Mouse (Mus musculus): ENCODE results near the gene Ttc6. TPM values are rescaled to one million over a fixed set of nuclear protein-coding genes. Genes with fewer than 3 reads are reported as not detected.

The Ttc6 gene
- total and polyA plus RNA-seq, 2 experiments from 2014 or later: 1.1 to 1.3 TPM

- Histone ChIP-seq H3K4me2 (ENCODE audit: low read depth, low read length) (no peak overlapping the region), H3K27me3 (ENCODE audit: insufficient read depth, low read length) (peaks cover 76% of the 10 kb centered on the region), H3K27ac (no peak overlapping the region), H3K36me3 (ENCODE audit: insufficient read depth, low read length) (no peaks in the 10 kb centered on the region), H3K4me3 (ENCODE audit: low read length) (no peak overlapping the region), H3K4me1 (ENCODE audit: insufficient read depth, low read length) (no peaks in the 10 kb centered on the region), H3K9me3 (ENCODE audit: low read length) (no peaks in the 10 kb centered on the region), H3K9ac (replicated peaks; ENCODE audit: low read length) (no peak overlapping the region)
- 1% methylated on average over 10 of the region's 10 CpGs for WGBS
- ATAC-seq (no peak), DNase-seq (ENCODE audit: low spot score) (no peak)
- TF ChIP-seq CTCF (IDR thresholded peaks at IDR 0.05; ENCODE audit: low read depth): no peak
Observed at GRCm38 (mm10) chr12:57539551-57539985, 24.3 kb upstream of the Ttc6 start.

- no peak overlapping the region for H3K9ac ChIP-seq (replicated peaks; ENCODE audit: low read length)
- no peak for TF ChIP-seq CTCF (IDR thresholded peaks at IDR 0.05; ENCODE audit: low read depth)
- no peak overlapping the region for H3K4me2 ChIP-seq (ENCODE audit: low read depth, low read length)
- H3K27ac ChIP-seq: no peak overlapping the region
- WGBS: 7% methylated on average over 6 of the region's 6 CpGs
- H3K9me3 ChIP-seq (ENCODE audit: low read length): no peaks in the 10 kb centered on the region
- no peaks in the 10 kb centered on the region for H3K36me3 ChIP-seq (ENCODE audit: insufficient read depth, low read length)
- ATAC-seq: no peak
- H3K4me3 ChIP-seq (ENCODE audit: low read length): no peak overlapping the region
- 0 out of 2 replicates have a peak, but pooled peaks cover 7% of the 10 kb centered on the region for H3K4me1 ChIP-seq (ENCODE audit: insufficient read depth, low read length)
- H3K27me3 ChIP-seq (ENCODE audit: insufficient read depth, low read length): peaks cover 75% of the 10 kb centered on the region
- DNase-seq (ENCODE audit: low spot score): no peak
Observed at GRCm38 (mm10) chr12:57541118-57541517, 22.8 kb upstream of the Ttc6 start.

GRCm38 (mm10) chr12:57541931-57542745 is 21.8 kb upstream of the Ttc6 start:
- H3K27ac ChIP-seq: no peak overlapping the region
- H3K9ac ChIP-seq (replicated peaks; ENCODE audit: low read length): no peak overlapping the region
- under 1% methylated on average over 42 of the region's 46 CpGs for WGBS
- no peak for TF ChIP-seq CTCF (IDR thresholded peaks at IDR 0.05; ENCODE audit: low read depth)
- no peak overlapping the region for H3K4me2 ChIP-seq (ENCODE audit: low read depth, low read length)
- H3K27me3 ChIP-seq (ENCODE audit: insufficient read depth, low read length): peaks cover 75% of the 10 kb centered on the region
- H3K9me3 ChIP-seq (ENCODE audit: low read length): no peaks in the 10 kb centered on the region
- ATAC-seq (peak; percentile 21; the same call in 1 of the 2 replicates), DNase-seq (ENCODE audit: low spot score) (no peak)
- no peaks in the 10 kb centered on the region for H3K36me3 ChIP-seq (ENCODE audit: insufficient read depth, low read length)
- 0 out of 2 replicates have a peak, but pooled peaks cover 7% of the 10 kb centered on the region for H3K4me1 ChIP-seq (ENCODE audit: insufficient read depth, low read length)
- no peak overlapping the region; the same call in 1 of the 2 replicates for H3K4me3 ChIP-seq (ENCODE audit: low read length)

GRCm38 (mm10) chr12:57542746-57543626 is 20.9 kb upstream of the Ttc6 start:
- H3K4me2 ChIP-seq (ENCODE audit: low read depth, low read length): no peak overlapping the region
- H3K27ac ChIP-seq: no peak overlapping the region

GRCm38 (mm10) chr12:57543627-57543991 is 20.3 kb upstream of the Ttc6 start:
- Histone ChIP-seq H3K36me3 (ENCODE audit: insufficient read depth, low read length) (no peaks in the 10 kb centered on the region), H3K4me2 (ENCODE audit: low read depth, low read length) (no peak overlapping the region), H3K27ac (no peak overlapping the region), H3K4me3 (ENCODE audit: low read length) (no peak overlapping the region), H3K27me3 (ENCODE audit: insufficient read depth, low read length) (peaks cover 82% of the 10 kb centered on the region), H3K4me1 (ENCODE audit: insufficient read depth, low read length) (0 out of 2 replicates have a peak, but pooled peaks cover 7% of the 10 kb centered on the region), H3K9ac (replicated peaks; ENCODE audit: low read length) (no peak overlapping the region), H3K9me3 (ENCODE audit: low read length) (no peaks in the 10 kb centered on the region)
- no peak for TF ChIP-seq CTCF (IDR thresholded peaks at IDR 0.05; ENCODE audit: low read depth)
- ATAC-seq (no peak), DNase-seq (ENCODE audit: low spot score) (no peak)
- WGBS: 1% methylated on average over 10 of the region's 10 CpGs

More at GRCm38 (mm10) chr12:57542746-57543626, 20.9 kb upstream of the Ttc6 start:
- H3K36me3 ChIP-seq (ENCODE audit: insufficient read depth, low read length): no peaks in the 10 kb centered on the region
- ATAC-seq (0 out of 2 replicates have a peak, but pooled peaks have one; percentile 22), DNase-seq (ENCODE audit: low spot score) (no peak)
- H3K4me3 ChIP-seq (ENCODE audit: low read length): no peak overlapping the region
- TF ChIP-seq CTCF (IDR thresholded peaks at IDR 0.05; ENCODE audit: low read depth): no peak
- H3K4me1 ChIP-seq (ENCODE audit: insufficient read depth, low read length): 0 out of 2 replicates have a peak, but pooled peaks cover 7% of the 10 kb centered on the region
- 2% methylated on average over 63 of the region's 63 CpGs for WGBS
- H3K9me3 ChIP-seq (ENCODE audit: low read length): no peaks in the 10 kb centered on the region
- no peak overlapping the region for H3K9ac ChIP-seq (replicated peaks; ENCODE audit: low read length)
- peaks cover 80% of the 10 kb centered on the region for H3K27me3 ChIP-seq (ENCODE audit: insufficient read depth, low read length)

- Histone ChIP-seq H3K9ac (replicated peaks; ENCODE audit: low read length) (no peak overlapping the region), H3K4me3 (ENCODE audit: low read length) (peak overlapping the region; percentile 37), H3K4me2 (ENCODE audit: low read depth, low read length) (peak overlapping the region; percentile 64), H3K27ac (no peak overlapping the region), H3K4me1 (ENCODE audit: insufficient read depth, low read length) (0 out of 2 replicates have a peak, but pooled peaks cover 7% of the 10 kb centered on the region), H3K9me3 (ENCODE audit: low read length) (no peaks in the 10 kb centered on the region), H3K36me3 (ENCODE audit: insufficient read depth, low read length) (no peaks in the 10 kb centered on the region), H3K27me3 (ENCODE audit: insufficient read depth, low read length) (peaks cover 88% of the 10 kb centered on the region)
- TF ChIP-seq CTCF (IDR thresholded peaks at IDR 0.05; ENCODE audit: low read depth): peak; percentile 59
- ATAC-seq (no peak), DNase-seq (ENCODE audit: low spot score) (peak; percentile 78)
- WGBS: 2% methylated on average over 31 of the region's 31 CpGs
Observed at GRCm38 (mm10) chr12:57544641-57545370, 19.1 kb upstream of the Ttc6 start.

Measured in hindbrain, postnatal 0 days (tissue).